Mouse (Mus musculus) bone marrow macrophage, adult 2 months (primary cell): ENCODE data around the gene Trabd. TPM values are rescaled to one million over a fixed set of nuclear protein-coding genes. Genes with fewer than 3 reads are reported as not detected.

Experiments
- H3K27ac ChIP-seq: 2 replicates; pipeline ENCODE4 v1.5.1; 2012; ENCODE audit warnings: low read depth, low read length; ENCODE audit not compliant: insufficient read depth
- H3K4me1 ChIP-seq: 2 replicates; pipeline ENCODE4 v1.6.1; 2012; ENCODE audit warnings: low read length; ENCODE audit not compliant: control insufficient read depth, insufficient read depth
- H3K4me3 ChIP-seq: 2 replicates; pipeline ENCODE4 v1.5.1; 2012; ENCODE audit warnings: mild to moderate bottlenecking, low read length, moderate library complexity; ENCODE audit not compliant: insufficient read depth
- CTCF ChIP-seq: IDR thresholded peaks from 2 replicates; pipeline ENCODE4 v1.5.1; 2012; ENCODE audit warnings: low read depth, mild to moderate bottlenecking, low read length, moderate library complexity
- POLR2A ChIP-seq: IDR thresholded peaks from 2 replicates; pipeline ENCODE4 v1.6.1; 2012; ENCODE audit warnings: mild to moderate bottlenecking, low read depth, low read length, borderline replicate concordance
- polyA plus RNA-seq: library from polyadenylated mRNA; stranded (reverse); fragments of >200 nt; gene quantifications from 2 replicates; pipeline ENCODE4 v1.2.4, GENCODE M21; 2012; ENCODE audit not compliant: missing spikeins, insufficient read depth, insufficient read length

The Trabd gene
- polyA plus RNA-seq, 1 experiment, result 33.0 TPM

- Histone ChIP-seq H3K27ac (peak overlapping the region; percentile 24), H3K4me3 (peak overlapping the region; percentile 89), H3K4me1 (peaks cover 33% of the 10 kb centered on the region)
- TF ChIP-seq CTCF (no peak), POLR2A (no peak)
These were observed 1.3 kb downstream of the Trabd start for GRCm38 (mm10) chr15:89076156-89076731.

- H3K4me3 ChIP-seq, result peak overlapping the region; percentile 89
- H3K4me1 ChIP-seq, result peaks cover 33% of the 10 kb centered on the region
- peak overlapping the region; percentile 61 for H3K27ac ChIP-seq
- TF ChIP-seq POLR2A, result no peak
- no peak for TF ChIP-seq CTCF
These were observed 3.4 kb downstream of the Trabd start for GRCm38 (mm10) chr15:89078208-89078836.

GRCm38 (mm10) chr15:89083906-89084305, 9.0 kb downstream of the Trabd start:
- H3K4me1 ChIP-seq, result peaks cover 9% of the 10 kb centered on the region
- no peak overlapping the region for H3K4me3 ChIP-seq
- no peak overlapping the region for H3K27ac ChIP-seq
- TF ChIP-seq POLR2A, result no peak
- no peak for TF ChIP-seq CTCF

- Histone ChIP-seq H3K4me1 (peaks cover 7% of the 10 kb centered on the region), H3K27ac (no peak overlapping the region), H3K4me3 (no peak overlapping the region)
- TF ChIP-seq POLR2A, result no peak
- no peak for TF ChIP-seq CTCF
These were observed 9.9 kb downstream of the Trabd start for GRCm38 (mm10) chr15:89084826-89085225.

GRCm38 (mm10) chr15:89088607-89089247, 13.8 kb downstream of the Trabd start, which contains the start of gene Selenoo:
Selenoo (plus strand) TSS chr15:89089084.
- TF ChIP-seq POLR2A (no peak), CTCF (no peak)
- peak within 1 kb of the TSS; percentile 57 for H3K27ac ChIP-seq
- peak within 1 kb of the TSS; percentile 93 for H3K4me3 ChIP-seq
- H3K4me1 ChIP-seq, result peaks cover 9% of the 10 kb centered on the region

GRCm38 (mm10) chr15:89089248-89090051, 14.5 kb downstream of the Trabd start:
- peak overlapping the region; percentile 93 for H3K4me3 ChIP-seq
- peak overlapping the region; percentile 57 for H3K27ac ChIP-seq
- no peak for TF ChIP-seq CTCF
- H3K4me1 ChIP-seq, result peaks cover 9% of the 10 kb centered on the region

GRCm38 (mm10) chr15:89090662-89091061, 15.7 kb downstream of the Trabd start:
- TF ChIP-seq CTCF (no peak), POLR2A (no peak)
- H3K4me3 ChIP-seq, result no peak overlapping the region
- no peak overlapping the region for H3K27ac ChIP-seq
- peaks cover 9% of the 10 kb centered on the region for H3K4me1 ChIP-seq

- no peak overlapping the region for H3K4me3 ChIP-seq
- peaks cover 9% of the 10 kb centered on the region for H3K4me1 ChIP-seq
- no peak overlapping the region for H3K27ac ChIP-seq
- no peak for TF ChIP-seq POLR2A
- TF ChIP-seq CTCF, result no peak
These were observed 17.3 kb downstream of the Trabd start for GRCm38 (mm10) chr15:89092181-89092580.

- TF ChIP-seq POLR2A, result no peak
- no peak for TF ChIP-seq CTCF
- no peaks in the 10 kb centered on the region for H3K4me1 ChIP-seq
- no peak overlapping the region for H3K27ac ChIP-seq
- no peak overlapping the region for H3K4me3 ChIP-seq
These were observed 22.5 kb downstream of the Trabd start for GRCm38 (mm10) chr15:89097450-89097849.
